Mouse (Mus musculus) A20 (cell line): ENCODE measurements at regions not wholly inside any gene's neighbourhood (a gene's known extent, or its start where the extent isn't known, plus 50 kb on each side); places are given as distances from the start of the nearest gene placed in this dataset.

Experiments used
- DNase-seq: peaks from one replicate; pipeline ENCODE4 v3.0.0-alpha.2; 2011; ENCODE audit warnings: low read depth, low spot score

- no peak for DNase-seq
Observed at GRCm38 (mm10) chr10:109607121-109607520, 596.3 kb upstream of the Syt1 start.

DNA sequence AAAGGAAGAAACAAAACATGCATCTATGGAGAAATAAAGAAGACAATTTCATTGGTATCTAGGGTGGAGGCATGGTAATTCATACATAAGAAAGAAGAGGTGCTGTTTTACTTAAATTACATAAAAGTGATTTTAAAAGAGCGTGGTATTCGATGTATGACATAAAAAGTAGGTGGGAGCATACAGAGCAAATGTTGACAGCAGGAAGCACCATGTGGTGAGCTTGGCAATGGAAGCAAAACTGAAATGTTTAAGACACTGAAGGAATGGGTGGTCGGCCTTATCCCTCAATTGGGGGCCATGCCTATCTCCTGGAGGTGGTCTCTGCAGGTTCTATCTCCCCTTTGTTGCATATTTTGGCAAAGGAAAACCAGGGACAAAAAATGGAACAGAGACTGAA is 592.5 kb upstream of the Syt1 start:
- DNase-seq: no peak

- DNase-seq: no peak
Observed at GRCm38 (mm10) chr10:109598604-109599003, 587.8 kb upstream of the Syt1 start.

- DNase-seq: no peak
Observed at GRCm38 (mm10) chr10:109573200-109573599, 562.4 kb upstream of the Syt1 start.

GRCm38 (mm10) chr10:109569798-109570197 is 559.0 kb upstream of the Syt1 start:
- no peak for DNase-seq

GRCm38 (mm10) chr10:109566675-109567074 is 555.9 kb upstream of the Syt1 start:
- DNase-seq: no peak

GRCm38 (mm10) chr10:109561638-109562037 is 550.9 kb upstream of the Syt1 start:
- no peak for DNase-seq

- no peak for DNase-seq
Observed at GRCm38 (mm10) chr10:109561094-109561493, 550.3 kb upstream of the Syt1 start.

- DNase-seq: no peak
Observed at GRCm38 (mm10) chr10:109543301-109543700, 532.5 kb upstream of the Syt1 start.

GRCm38 (mm10) chr10:109540229-109540628 is 529.4 kb upstream of the Syt1 start:
- no peak for DNase-seq

GRCm38 (mm10) chr10:109528096-109528495 is 517.3 kb upstream of the Syt1 start:
- DNase-seq: no peak

DNA sequence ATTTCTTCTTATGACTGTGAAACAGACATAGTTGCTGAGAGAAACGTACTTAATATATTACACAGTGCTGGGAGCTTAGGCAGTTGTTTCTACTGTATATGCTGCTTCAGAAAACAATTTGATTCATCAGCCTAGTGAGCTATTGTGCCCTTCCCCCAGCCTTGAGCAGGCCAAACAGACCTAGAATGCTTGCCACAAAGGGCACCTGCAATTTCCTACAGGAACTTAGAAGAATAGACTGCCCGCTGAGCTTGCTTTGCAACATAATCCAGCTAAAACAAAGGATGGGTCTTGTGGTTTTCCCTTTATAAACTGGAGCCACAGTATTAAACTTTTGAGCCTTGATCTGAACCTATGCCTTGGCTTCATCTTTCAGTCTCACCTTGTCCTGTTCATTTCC is 510.9 kb upstream of the Syt1 start:
- no peak for DNase-seq

- no peak for DNase-seq
Observed at GRCm38 (mm10) chr10:109517664-109518063, 506.9 kb upstream of the Syt1 start.

DNA sequence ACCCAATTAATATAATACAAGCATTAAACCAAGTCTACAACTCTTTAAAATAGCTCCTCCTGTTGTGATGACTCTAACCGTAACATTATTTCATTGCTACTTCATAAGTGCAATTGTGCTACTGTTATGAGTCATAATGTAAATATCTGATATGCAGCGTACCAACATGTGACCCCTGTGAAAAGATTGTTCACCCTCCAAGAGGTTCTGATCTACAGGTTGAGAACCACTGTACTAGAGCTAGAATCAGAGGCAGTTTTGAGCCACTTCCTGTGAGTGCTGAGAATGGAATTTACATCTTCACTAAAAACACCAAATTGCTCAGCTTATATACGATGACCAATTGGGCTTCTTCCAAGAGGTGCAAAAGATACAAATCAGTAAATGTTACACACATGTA is 504.4 kb upstream of the Syt1 start:
- DNase-seq: no peak

DNA sequence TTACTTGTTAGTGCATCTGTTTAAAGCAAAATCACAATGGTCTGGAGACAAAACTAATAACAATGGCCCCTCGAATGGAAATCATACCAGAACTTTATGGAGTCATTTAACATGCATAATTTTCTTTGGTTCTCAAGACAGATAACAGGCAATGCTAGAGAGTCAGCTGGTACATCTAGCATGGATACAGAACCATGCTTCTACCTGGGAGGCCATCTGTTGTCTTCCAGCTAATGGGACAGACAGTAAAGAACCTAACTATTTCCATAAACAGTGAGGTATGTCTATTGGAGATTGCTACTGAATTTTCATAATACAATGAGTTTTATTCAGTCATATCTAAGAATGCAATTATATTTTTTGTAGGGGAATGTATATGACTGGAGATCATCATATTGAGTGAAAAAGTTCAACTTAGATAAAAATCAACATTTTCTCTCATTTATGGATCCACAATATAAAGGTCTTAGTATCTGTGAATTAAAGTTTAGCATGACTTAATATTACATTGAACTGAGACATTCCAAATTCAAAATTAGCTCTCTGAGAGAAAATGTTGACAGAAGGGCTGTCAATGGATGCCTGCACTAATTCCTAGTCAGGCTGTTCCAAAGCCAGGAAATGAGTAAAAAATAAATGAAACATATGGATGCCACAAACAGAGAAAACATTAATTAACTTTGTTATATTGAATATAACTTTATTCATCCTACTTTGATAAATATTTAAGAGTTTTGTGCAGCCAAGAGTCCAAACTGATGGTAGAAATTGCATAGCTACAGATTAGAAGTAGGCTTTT is 500.3 kb upstream of the Syt1 start:
- DNase-seq: no peak

DNA sequence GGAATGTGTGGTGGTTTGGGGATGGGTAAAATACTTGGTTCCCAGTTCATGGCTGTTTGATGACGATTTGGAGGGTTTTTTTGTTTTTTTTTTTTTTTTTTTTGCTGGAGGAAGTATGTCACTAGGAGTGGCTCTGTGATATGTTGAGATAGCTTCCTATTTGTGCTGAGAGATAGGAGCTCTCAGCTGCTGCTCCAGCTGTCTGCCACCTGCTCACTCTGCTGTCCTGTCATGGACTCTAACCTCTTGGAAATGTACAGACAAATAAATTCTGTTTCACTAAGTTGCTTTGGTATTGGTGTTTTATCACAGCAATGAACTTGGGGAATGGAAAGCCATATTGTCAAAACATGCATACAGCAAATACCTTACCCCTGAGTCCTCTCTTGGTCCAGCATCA is 497.8 kb upstream of the Syt1 start:
- no peak for DNase-seq

DNA sequence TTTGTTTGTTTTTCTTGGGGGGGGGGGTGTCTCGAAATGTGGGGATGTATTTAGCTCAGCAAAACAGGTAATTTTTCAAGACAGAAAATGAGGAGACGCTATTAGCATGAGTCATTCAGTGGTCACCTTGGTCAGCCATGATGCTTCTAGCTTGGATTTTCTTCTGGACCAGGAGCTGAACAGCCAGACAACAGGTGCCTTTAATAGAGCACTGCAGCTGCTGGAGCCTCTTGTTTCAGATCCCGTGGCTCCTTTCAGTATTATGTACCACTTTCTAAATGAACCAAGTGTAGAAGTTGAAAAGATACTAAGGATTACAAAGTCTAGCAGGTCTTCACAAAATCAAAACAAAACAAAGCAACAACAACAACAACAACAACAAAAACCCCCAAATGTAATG is 496.4 kb upstream of the Syt1 start:
- no peak for DNase-seq

GRCm38 (mm10) chr10:109504683-109505082 is 493.9 kb upstream of the Syt1 start:
- peak; percentile 44 for DNase-seq

DNA sequence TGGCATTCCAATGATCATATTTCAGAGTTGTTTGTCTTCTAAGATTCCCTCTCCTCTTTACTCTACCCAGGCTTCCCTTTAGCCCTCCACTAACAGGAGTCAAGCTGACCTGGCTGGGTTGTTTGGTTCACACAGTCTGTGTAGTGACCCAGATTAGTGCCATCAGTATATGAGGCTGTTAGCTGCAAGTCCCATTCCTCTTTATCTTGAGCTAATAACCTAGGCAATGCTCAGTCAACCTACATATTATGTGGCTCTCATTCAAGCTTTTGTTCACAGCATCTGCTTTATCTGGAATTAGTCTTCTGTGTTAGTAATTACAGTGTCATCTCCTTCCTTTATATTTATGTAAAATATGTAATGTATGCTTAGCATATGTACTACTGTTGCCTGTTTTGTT is 490.1 kb upstream of the Syt1 start:
- no peak for DNase-seq

GRCm38 (mm10) chr10:109498301-109498700 is 487.5 kb upstream of the Syt1 start:
- DNase-seq: no peak

DNA sequence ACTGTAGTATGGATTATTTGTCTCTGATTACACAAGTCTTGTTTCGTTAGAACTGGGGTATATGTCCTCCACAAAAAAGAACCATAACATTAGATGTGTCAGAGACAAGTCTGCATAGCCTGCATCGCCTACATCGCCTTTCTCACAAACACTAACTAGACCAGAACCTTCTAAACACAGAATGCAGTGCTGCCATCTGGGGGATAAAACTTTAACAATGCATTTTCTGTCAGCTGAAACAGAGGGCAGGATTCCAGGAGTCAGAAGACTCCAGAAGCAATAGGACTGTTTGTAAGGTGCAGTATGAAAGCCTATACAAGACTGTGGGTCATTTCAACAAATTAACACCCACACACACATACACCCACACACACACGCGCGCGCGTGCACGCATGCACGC is 485.4 kb upstream of the Syt1 start:
- peak; percentile 7 for DNase-seq

- no peak for DNase-seq
Observed at GRCm38 (mm10) chr10:109490765-109491164, 480.0 kb upstream of the Syt1 start.

- DNase-seq: no peak
Observed at GRCm38 (mm10) chr10:109488000-109488399, 477.2 kb upstream of the Syt1 start.
